Comparison of ENCODE assay signal across 19 mouse cellular contexts in the genomic region with DNA sequence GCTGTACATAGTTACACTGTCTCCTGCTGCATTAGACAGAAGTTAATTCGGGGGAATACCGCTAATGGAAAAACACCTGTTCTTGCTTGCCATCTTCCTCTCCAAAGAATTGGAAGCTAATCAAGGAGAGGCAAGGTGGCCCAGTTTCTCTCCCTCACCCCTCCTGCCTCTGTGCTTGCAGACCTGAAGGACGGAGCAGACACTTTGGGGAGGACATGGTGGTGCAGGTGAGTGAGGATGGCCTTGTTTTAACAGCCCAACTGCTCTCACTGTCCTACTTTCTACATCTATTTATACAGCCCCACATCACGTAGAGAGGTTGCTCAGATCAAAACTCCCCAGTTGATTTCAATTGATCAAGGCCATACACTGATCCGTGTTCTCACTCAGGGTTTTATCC.
"Had no signal": no experiment of that assay in that cellular context is flagged by ENCODE, and none has a peak within 500 bp of the region (broad histone marks: within the 10 kb centered on the region; RNA-seq: fewer than 3 reads in every experiment).

No protein-coding gene starts in this region.

- H3K4me2 ChIP-seq: lung, embryonic 14.5 days; midbrain, embryonic 12.5 days; neural tube, embryonic 13.5 days; neural tube, embryonic 15.5 days had no signal

- ATAC-seq: midbrain, embryonic 16.5 days had no signal

- H3K4me3 ChIP-seq: midbrain, embryonic 10.5 days; midbrain, embryonic 12.5 days; myocyte; neural tube, embryonic 13.5 days; neural tube, embryonic 15.5 days had no signal

- H3K9me3 ChIP-seq: midbrain, embryonic 10.5 days; midbrain, embryonic 12.5 days; neural tube, embryonic 13.5 days; neural tube, embryonic 15.5 days had no signal

- H3K9ac ChIP-seq: lung, embryonic 14.5 days; midbrain, embryonic 12.5 days; neural tube, embryonic 13.5 days; neural tube, embryonic 15.5 days had no signal

- H3K36me3 ChIP-seq: midbrain, embryonic 10.5 days; midbrain, embryonic 12.5 days; neural tube, embryonic 13.5 days; neural tube, embryonic 15.5 days had no signal

- DNase-seq: lung, adult 18-20 months; lung, embryonic 14.5 days; lung, postnatal 10 days; lung, postnatal 4 days; midbrain, embryonic 14.5 days; retina, postnatal 1 day; right cerebral cortex, adult 18-20 months; right cerebral cortex, postnatal 25 days; right cerebral cortex, postnatal 4 days; spleen, adult 18-20 months; thymus, adult 18-20 months; thymus, postnatal 14 days; thymus, postnatal 36 days had no signal

- H3K27me3 ChIP-seq: midbrain, embryonic 12.5 days; neural tube, embryonic 13.5 days; neural tube, embryonic 15.5 days had no signal

- H3K27ac ChIP-seq: midbrain, embryonic 10.5 days; midbrain, embryonic 12.5 days; neural tube, embryonic 13.5 days; neural tube, embryonic 15.5 days had no signal
